Mouse (Mus musculus) limb, embryonic 14.5 days (tissue): Measurements from ENCODE around the gene Rad51b. TPM values are rescaled to one million over a fixed set of nuclear protein-coding genes. Genes with fewer than 3 reads are reported as not detected.

Experiments used
- ATAC-seq: fragments of 200-750 bp; cut with Nextera tagmentation; 2 replicates; pipeline ENCODE4 v1.8.0; 2017; ENCODE audit warnings: low read depth, moderate number of reproducible peaks, moderate TSS enrichment; ENCODE audit not compliant: low FRiP score
- DNase-seq: peaks from one replicate; pipeline ENCODE4 v3.0.0-alpha.2; 2015; ENCODE audit warnings: low spot score
- H3K27ac ChIP-seq: fragments of 300-500 bp; sonication (generic); replicated peaks from 2 replicates; pipeline ENCODE4 v1.5.1; 2014; ENCODE audit warnings: low read depth, mild to moderate bottlenecking, low read length, moderate library complexity, mixed read lengths
- H3K27me3 ChIP-seq: fragments of 300-500 bp; sonication (generic); 2 replicates; pipeline ENCODE4 v1.6.1; 2014; ENCODE audit warnings: low read length, mixed read lengths; ENCODE audit not compliant: control insufficient read depth, insufficient read depth
- H3K36me3 ChIP-seq: fragments of 300-500 bp; sonication (generic); 2 replicates; pipeline ENCODE4 v1.6.1; 2014; ENCODE audit warnings: mild to moderate bottlenecking, low read length, moderate library complexity, mixed read lengths; ENCODE audit not compliant: control insufficient read depth, insufficient read depth
- H3K4me1 ChIP-seq: fragments of 300-500 bp; sonication (generic); 2 replicates; pipeline ENCODE4 v1.6.1; 2014; ENCODE audit warnings: antibody characterized with exemption, low read length, mixed read lengths; ENCODE audit not compliant: control insufficient read depth, insufficient read depth
- H3K4me2 ChIP-seq: fragments of 300-500 bp; sonication (generic); replicated peaks from 2 replicates; pipeline ENCODE4 v1.6.1; 2014; ENCODE audit warnings: low read depth, mild to moderate bottlenecking, low read length, moderate library complexity; ENCODE audit not compliant: severe bottlenecking
- H3K4me3 ChIP-seq: fragments of 300-500 bp; sonication (generic); replicated peaks from 2 replicates; pipeline ENCODE4 v1.5.1; 2014; ENCODE audit warnings: low read length
- H3K9ac ChIP-seq: fragments of 300-500 bp; sonication (generic); 2 replicates; pipeline ENCODE4 v1.6.1; 2014; ENCODE audit warnings: mild to moderate bottlenecking, low read depth, low read length, moderate library complexity; ENCODE audit not compliant: severe bottlenecking
- H3K9me3 ChIP-seq: fragments of 300-500 bp; sonication (generic); 2 replicates; pipeline ENCODE4 v1.6.1; 2016; ENCODE audit warnings: low read length; ENCODE audit not compliant: control insufficient read depth
- POLR2A ChIP-seq: fragments of 200-500 bp; IDR thresholded peaks from 2 replicates; pipeline ENCODE4 v1.8.0; 2012; ENCODE audit warnings: inconsistent platforms, mild to moderate bottlenecking, moderate library complexity, borderline replicate concordance; ENCODE audit not compliant: insufficient read depth, insufficient read length; ENCODE audit errors: extremely low read depth
- whole genome bisulfite sequencing: fragments of 180-500 bp; shearing (Covaris S2); extraction: QIAGEN DNeasy Blood & Tissue Kit; methylation state at CpG from one replicate; pipeline ENCODE4 v1.1.7; 2014; 5-methylcytosine and 5-hydroxymethylcytosine counted together
- polyA plus RNA-seq, 2 experiments: library from polyadenylated mRNA; depleted of rRNA in 1 of 2; stranded (reverse) in 1 of 2; unstranded in 1 of 2; fragments of >200 nt; fragmentation: Nextera tagmentation in 1 of 2; extraction: Ambion mirVana in 1 of 2; gene quantifications; 2 replicates each; pipeline versions ENCODE4 v1.2.1 to v1.2.3; 2012 to 2014

Rad51b gene
- polyA plus RNA-seq, 2 experiments = 3.2 to 5.7 TPM

DNA sequence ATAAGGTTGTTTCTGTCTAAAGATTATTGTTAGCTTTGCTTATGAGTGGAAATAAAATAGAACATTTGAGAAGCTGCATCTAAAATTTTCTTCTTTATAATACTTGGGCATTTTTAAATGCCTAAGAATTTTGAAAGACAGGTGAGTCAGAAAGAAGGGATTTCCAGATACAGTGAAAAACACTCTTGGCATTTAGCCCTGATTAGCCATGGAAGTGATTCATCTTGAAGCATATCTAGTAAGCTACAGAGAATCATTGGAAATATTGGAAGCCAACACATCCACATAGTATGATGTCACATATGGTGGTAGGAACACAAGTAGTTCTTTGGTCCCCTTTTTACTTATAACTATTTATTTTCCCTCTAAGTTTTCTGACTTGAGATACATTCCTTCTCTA is 256.0 kb downstream of the Rad51b start:
- Histone ChIP-seq H3K4me3 (no peak overlapping the region), H3K9me3 (no peaks in the 10 kb centered on the region), H3K9ac (no peak overlapping the region), H3K27ac (no peak overlapping the region), H3K36me3 (no peaks in the 10 kb centered on the region), H3K27me3 (no peaks in the 10 kb centered on the region), H3K4me1 (peaks cover 10% of the 10 kb centered on the region), H3K4me2 (no peak overlapping the region)
- no peak for ATAC-seq
- no peak for TF ChIP-seq POLR2A
- no peak for DNase-seq

DNA sequence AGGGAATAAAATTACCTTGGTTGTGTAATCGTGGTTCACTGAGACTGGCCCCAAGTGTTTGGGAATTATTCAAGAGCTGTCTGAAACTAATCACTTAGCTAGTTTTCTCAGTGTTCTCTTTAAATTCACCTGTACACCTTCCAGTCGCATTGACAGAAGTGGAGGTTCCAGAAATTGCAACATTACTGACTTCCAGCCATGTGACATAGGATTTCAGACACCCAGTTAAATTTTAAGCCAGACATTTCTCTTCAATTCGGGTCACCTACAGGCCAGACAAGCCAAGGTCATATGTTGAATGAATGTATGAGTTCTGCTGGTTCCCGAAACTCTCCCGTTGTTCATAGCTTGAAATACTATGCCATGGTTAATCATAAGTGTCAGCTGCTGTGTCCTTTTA is 260.8 kb downstream of the Rad51b start:
- peaks cover 9% of the 10 kb centered on the region; the same call in 1 of the 2 replicates for H3K4me1 ChIP-seq
- DNase-seq = no peak
- H3K27me3 ChIP-seq = no peaks in the 10 kb centered on the region
- H3K4me2 ChIP-seq = no peak overlapping the region
- no peak overlapping the region for H3K9ac ChIP-seq
- no peak for ATAC-seq
- no peak overlapping the region for H3K27ac ChIP-seq
- WGBS = 76% methylated on average over 5 of the region's 5 CpGs
- no peak for TF ChIP-seq POLR2A
- H3K9me3 ChIP-seq = no peaks in the 10 kb centered on the region
- H3K36me3 ChIP-seq = no peaks in the 10 kb centered on the region
- H3K4me3 ChIP-seq = no peak overlapping the region

GRCm38 (mm10) chr12:79558711-79559110 is 261.6 kb downstream of the Rad51b start:
- no peak overlapping the region for H3K27ac ChIP-seq

DNA sequence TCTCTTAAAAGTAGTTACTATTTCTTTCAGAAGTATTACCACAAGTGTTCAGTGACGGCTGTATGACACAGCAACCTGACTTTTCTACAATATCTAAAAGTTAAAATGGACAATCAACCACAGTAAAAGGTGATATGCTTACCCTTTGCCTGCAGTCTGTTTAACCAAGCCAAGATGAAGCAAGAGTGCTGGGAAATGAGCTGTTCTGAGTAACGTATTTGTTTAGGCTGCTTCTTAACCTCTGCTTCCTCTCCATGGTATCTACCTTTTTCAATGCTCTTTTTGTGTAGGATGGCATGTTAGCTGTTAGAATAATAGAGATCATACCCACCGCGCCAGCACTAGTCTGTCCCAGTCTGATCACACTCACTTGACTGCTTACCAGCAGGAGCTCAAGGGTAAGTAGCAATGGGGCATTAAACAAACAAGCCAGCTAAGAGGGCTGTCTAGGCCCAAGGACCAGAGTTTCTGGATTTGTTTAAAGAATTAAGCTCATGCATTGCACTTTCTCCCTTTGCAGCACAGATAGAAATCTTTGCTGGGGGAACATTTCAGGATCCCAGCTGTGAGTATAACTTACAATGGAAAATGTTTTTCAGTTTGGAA is 262.4 kb downstream of the Rad51b start:
- no peak overlapping the region for H3K27ac ChIP-seq
- no peaks in the 10 kb centered on the region for H3K27me3 ChIP-seq
- H3K4me2 ChIP-seq = no peak overlapping the region
- DNase-seq (no peak), ATAC-seq (no peak)
- H3K36me3 ChIP-seq = no peaks in the 10 kb centered on the region
- H3K4me1 ChIP-seq = peaks cover 9% of the 10 kb centered on the region; the same call in 1 of the 2 replicates
- no peak overlapping the region for H3K4me3 ChIP-seq
- no peak for TF ChIP-seq POLR2A
- 65% methylated on average over 4 of the region's 4 CpGs for WGBS
- H3K9me3 ChIP-seq = no peaks in the 10 kb centered on the region
- H3K9ac ChIP-seq = no peak overlapping the region

More at GRCm38 (mm10) chr12:79558711-79559110, 261.6 kb downstream of the Rad51b start:
- peaks cover 9% of the 10 kb centered on the region; the same call in 1 of the 2 replicates for H3K4me1 ChIP-seq
- TF ChIP-seq POLR2A = no peak
- H3K9me3 ChIP-seq = no peaks in the 10 kb centered on the region
- no peaks in the 10 kb centered on the region for H3K36me3 ChIP-seq
- no peak overlapping the region for H3K9ac ChIP-seq
- WGBS = 89% methylated on average over 3 of the region's 3 CpGs
- H3K4me2 ChIP-seq = no peak overlapping the region
- ATAC-seq = no peak
- H3K4me3 ChIP-seq = no peak overlapping the region
- DNase-seq = no peak
- H3K27me3 ChIP-seq = no peaks in the 10 kb centered on the region

DNA sequence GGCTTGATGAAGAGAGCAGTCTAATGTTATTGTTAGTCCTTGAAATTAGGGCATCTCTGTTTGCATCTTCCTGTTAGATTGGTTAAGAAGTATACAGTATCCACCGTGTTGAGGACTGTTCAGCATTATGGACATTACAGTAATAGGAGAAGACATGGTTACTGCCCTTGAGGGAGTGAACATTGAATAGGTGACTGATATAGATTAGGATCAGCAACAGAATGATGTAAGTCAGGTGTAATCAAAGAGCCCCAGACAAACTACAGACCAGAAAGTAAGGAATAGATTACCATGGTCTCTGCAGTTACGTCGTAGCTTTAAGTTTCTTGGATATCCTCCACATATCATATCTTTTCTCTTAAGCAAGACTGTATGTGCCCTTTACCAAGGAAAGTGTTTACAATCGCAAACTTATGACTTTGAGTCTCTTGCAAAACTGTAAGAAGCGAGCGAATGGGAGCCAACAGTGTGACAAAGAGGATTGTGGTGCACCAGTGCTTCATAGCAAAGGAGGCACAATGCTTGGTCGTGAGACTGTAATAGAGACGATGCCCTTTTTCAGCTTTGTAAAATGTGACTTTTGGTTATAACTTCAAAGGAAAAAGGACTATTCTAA is 263.1 kb downstream of the Rad51b start:
- no peak overlapping the region for H3K4me2 ChIP-seq
- no peak overlapping the region for H3K9ac ChIP-seq
- H3K4me3 ChIP-seq = no peak overlapping the region
- H3K4me1 ChIP-seq = peaks cover 9% of the 10 kb centered on the region; the same call in 1 of the 2 replicates
- no peak for TF ChIP-seq POLR2A
- H3K9me3 ChIP-seq = no peaks in the 10 kb centered on the region
- H3K27ac ChIP-seq = peak overlapping the region; percentile 34; the same call in 1 of the 2 replicates
- no peaks in the 10 kb centered on the region for H3K36me3 ChIP-seq
- 65% methylated on average over 8 of the region's 8 CpGs for WGBS
- no peaks in the 10 kb centered on the region for H3K27me3 ChIP-seq
- no peak for DNase-seq
- no peak for ATAC-seq
